Mouse (Mus musculus) retina, embryonic 14.5 days (tissue): ENCODE measurements around the gene Gm44805.

Experiments used
- DNase-seq: peaks from one replicate; pipeline ENCODE4 v3.0.0-alpha.2; 2015; ENCODE audit warnings: low spot score

The Gm44805 gene

DNA sequence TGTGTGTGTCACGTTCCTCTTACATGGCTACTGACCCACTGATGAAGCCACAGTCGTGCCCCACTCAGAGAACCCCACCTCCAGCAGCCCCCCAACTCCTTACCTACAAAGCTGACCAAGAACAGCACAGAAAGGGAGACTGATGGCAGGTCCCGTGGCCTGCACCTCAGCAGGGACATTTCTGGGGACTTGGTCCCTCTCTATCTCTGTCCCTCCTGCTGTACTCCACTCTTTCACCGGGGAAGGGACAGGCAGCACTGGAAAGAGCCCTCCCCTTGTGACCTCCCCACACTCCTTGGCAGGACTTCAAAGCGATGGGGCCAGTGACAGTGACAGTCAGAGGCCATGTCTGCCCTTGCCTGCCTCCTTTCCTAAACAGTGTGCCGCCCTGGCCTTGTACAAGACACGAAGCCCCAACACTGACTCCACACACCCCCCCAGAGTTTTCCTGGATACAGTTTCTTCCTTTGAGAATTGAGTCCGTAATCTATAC lies at the start of gene Gm44805, which contains the start of gene Apoc4:
Gm44805 (minus strand) TSS at position 222 of the 493 bp plus-strand sequence.
Apoc4 (minus strand) TSS at position 278 of the 493 bp plus-strand sequence.
- DNase-seq = no peak

GRCm38 (mm10) chr7:19726541-19726940 lies 45.3 kb upstream of the Gm44805 start:
- no peak for DNase-seq

DNA sequence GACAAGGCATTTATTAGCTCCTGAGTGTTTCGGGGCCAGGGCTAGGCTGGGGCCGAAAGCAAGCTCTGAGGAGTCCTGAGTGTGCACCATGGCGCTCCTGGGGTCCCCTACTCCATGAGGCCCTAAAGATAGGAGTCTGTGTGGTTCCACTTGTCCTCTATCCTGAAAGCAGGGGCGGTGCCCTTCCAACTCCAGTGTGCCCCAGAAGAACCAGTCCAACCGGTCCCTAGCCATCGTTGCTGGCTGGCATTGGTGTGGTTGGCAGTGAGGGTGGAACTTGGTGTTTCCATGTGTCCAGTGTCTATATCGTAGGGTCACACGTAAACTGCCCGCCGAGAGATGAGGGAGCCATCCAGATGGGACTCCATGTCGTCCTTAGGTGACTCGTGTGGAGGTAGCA lies 42.9 kb upstream of the Gm44805 start:
- no peak for DNase-seq

DNA sequence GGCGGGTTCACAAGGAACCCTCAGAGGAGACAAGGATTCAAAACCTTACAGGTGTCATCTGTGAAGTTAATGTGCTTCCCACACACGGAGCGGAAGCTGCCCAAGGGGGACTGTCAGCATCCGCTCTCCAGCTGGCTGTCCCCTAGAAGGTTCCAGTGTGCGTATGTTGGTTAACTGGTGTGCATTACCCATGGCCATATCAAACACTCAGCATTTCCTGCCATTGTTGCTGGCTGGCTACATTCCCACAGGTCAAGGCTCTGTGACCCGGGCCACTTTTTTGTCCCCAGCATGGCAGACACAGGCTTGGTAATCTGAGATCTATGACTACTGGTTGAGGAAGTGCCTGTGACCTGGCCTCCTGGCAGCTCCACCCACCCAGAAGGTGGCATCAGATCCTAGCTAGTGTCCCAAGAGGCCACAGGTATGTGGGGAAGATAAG lies 41.6 kb upstream of the Gm44805 start:
- no peak for DNase-seq

DNA sequence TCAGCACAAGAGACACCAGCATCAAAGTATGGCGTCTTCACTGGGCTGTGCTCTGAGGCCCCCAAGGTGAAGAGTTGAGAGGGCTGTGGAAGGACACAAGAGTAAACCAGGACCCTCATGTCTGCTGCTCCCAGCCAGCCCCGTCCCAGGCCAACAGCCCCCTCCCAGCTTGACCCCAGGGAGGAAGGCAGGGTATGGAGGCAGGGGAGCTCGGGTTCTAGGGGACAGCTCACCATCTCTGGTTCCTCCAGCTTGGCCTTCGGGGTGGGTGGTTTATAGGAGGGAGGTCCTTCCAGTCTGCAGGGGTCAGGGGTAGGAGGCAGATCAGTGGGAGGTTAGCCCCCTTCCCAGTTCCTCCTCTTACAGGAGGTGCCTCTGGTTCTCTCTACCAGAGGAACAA lies 38.0 kb upstream of the Gm44805 start:
- no peak for DNase-seq

DNA sequence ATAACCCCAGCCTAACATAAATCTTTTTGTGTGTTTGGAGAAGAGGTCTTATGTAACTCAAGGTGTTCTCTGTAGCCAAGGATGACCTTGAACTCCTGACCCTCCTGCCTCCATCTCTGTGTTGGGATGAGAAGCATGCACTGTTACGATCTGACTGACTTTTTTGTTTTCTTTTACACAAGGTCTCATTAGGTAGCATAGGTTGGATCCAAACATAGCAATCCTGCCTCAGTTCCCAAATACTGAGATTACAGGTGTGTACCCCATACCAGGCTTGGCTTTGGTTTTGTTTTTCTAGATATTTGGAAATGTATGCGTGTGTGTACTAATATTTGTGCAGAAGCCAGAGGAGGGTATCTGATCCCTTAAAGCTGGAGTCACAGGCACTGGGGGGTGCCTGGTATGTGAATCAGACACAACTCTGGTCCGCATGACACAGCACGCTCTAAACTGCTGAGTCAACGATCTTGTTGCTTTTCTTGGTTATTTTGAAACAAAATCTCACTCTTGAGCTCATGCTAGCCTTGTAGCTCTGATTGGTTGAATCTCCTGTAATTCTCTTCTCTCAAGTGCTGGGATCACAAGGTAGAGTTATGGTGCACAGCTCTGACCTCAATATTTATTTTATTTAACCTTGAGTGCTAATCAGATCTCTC lies 37.2 kb upstream of the Gm44805 start:
- DNase-seq = no peak

GRCm38 (mm10) chr7:19717346-19717745 lies 36.1 kb upstream of the Gm44805 start:
- DNase-seq = no peak

DNA sequence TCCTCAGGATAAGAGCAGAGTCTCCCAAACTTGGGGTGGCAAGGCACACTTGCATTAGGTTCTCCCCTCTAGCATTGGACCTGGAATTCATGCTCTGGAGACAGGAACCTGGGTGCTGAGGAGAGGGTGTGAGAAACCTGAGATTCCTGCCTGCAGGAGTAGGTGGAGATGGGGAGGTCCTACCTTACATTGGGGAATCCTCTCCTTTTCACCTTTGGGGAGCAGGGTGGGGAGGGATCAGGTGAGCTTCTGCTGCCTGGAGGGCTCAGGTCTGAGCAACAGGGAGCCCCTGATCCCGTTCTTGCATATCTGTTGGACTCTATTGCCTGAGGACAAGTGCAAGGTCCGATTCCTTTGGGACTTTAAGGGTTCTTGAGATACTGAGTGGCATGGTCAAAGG lies 35.6 kb upstream of the Gm44805 start:
- DNase-seq = no peak

DNA sequence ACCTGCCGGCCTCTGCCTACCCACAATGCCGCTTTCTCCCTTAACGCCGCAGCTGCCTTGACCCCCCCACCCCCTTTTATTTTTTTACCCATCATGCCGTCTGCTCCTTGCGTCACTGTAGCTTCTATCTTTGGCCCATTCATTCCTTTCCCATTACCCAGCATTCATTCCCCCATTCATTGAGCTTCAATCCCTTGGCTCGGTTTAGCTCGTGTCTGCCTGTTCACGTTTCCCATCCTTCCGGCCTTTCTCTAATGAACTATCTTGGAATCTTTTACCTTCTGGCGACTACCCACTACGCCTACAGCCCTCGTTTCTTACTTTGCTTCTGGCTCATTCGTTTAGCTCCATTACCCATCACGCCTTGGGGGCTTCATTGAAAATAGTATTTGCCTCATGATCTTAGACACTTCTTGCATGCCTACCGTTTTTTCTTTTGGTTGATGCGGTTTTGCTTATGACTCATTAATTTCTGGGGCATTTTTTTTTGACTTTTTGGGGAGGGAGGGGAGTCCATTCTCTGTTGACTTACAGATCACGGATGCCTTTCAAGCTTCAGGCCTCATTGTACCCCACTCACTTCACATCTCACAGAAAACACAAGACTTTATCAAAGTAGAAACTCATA lies 34.9 kb upstream of the Gm44805 start:
- DNase-seq = no peak

GRCm38 (mm10) chr7:19715239-19716054 lies 34.2 kb upstream of the Gm44805 start, which contains the start of gene Tomm40:
TSS of gene Tomm40 (minus strand) at chr7:19715438.
- peak; percentile 100 for DNase-seq

GRCm38 (mm10) chr7:19714836-19715235 lies 33.6 kb upstream of the Gm44805 start:
- DNase-seq = no peak

GRCm38 (mm10) chr7:19713598-19713997 lies 32.4 kb upstream of the Gm44805 start:
- DNase-seq = no peak

GRCm38 (mm10) chr7:19713196-19713595 lies 32.0 kb upstream of the Gm44805 start:
- peak; percentile 59 for DNase-seq

- peak; percentile 58 for DNase-seq
Measured at GRCm38 (mm10) chr7:19712414-19712813, 31.2 kb upstream of the Gm44805 start.

DNA sequence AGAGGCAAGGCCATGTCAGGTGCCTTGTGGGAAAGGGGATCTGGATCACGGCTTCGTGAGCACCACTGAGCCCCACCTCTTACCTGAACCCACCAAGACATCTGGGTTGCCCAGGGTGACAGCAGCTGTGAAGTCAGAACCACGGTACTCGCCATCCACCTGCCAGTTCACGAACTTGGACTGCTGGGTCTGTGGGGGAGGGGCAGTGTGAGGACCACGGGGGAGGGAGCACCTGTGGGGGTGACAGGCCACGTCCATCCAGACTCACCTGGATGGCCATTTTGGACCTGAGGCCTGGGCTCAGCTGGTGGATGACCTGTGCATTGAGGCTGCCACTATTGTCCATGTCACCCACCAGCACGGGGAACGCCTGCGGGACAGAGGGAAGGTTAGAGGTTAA lies 29.4 kb upstream of the Gm44805 start:
- DNase-seq = no peak

GRCm38 (mm10) chr7:19705271-19705670 lies 24.0 kb upstream of the Gm44805 start:
- DNase-seq = no peak

DNA sequence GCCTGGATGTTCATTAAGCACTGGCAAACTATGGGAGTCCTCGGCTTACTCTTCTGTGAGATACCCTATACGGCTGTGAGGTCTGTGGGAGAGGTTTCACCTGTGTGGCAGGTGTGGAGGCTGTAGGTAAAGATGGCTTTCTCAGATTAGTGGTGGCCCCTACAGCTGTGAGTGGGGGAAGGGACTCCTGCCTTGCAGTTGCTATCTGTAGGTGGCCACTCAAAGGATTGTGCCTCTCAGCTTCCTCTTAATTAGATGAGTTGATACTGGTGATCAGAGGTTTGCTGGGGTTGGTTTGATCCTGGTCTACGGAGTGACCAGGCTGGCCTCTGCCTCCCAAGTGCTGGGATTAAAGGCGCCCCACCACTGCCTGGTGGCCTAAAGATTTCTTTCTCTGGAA lies 23.3 kb upstream of the Gm44805 start:
- DNase-seq = no peak

DNA sequence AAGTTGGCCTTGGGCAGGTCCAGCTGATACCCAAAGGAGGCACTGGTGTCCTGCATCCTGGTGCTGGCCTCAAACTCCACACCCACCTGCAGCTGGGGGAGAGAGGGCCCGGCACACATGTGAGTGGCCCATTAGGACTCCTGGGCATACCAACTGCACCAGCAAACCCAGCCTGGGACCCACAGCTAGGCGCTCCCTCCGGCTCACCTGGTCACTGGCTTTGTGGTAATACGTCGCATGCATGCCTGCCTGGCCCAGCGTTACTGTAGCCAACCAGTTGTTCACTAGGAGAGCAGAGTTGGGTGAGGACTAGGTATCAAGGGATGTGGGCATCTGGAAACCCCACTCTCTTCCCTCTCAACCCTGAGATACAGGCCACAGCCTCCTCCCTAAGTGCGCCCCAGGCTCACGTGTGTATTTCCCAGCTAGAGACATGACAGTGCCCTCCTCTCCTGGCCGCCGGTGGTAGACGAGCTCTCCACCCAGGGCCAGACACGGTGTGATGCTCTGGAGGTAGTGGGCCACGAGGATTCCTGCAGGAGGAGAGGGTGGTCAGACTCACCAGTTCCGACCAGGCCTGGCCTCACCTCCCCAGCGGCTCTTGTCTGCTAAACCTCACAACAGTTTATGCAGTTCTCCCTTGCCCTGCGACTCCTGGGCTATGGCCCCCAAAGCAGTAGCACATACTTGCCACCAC lies 21.8 kb upstream of the Gm44805 start:
- no peak for DNase-seq

DNA sequence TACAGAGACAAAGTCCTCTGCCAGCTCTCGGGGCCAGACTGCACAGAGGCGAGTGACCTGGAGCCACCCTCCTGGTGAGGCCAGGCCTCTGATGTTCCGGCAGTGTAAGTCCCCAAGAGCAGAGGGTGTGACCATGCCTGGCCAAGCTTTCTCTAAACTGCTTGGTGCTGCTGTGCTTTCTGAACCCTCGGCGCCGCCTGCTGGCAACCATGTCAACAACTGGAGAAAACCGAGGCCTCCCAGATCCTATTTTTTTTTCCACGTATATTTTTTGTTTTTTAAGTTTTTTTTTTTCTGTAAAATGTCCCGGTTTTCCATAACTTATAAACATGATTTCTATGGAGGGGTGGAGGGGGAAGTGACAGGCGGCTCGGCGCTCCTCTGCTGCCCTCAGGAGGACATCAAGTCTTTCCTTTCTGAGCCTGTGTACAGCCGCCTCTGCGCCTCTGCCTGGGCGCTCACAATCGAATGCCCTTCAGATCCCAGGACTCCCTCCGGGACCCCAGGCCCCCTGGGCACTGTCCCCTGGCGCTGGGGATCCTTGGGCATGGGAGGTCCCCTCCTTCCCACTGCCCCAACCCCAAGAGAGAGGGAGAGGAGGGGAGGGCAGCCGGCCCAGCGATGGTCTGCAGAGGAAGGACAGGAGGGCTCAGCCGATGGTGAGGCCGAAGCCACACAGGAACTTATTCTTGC lies 20.0 kb upstream of the Gm44805 start:
- peak; percentile 81 for DNase-seq

- DNase-seq = no peak
Measured at GRCm38 (mm10) chr7:19700299-19701068, 19.3 kb upstream of the Gm44805 start.

DNA sequence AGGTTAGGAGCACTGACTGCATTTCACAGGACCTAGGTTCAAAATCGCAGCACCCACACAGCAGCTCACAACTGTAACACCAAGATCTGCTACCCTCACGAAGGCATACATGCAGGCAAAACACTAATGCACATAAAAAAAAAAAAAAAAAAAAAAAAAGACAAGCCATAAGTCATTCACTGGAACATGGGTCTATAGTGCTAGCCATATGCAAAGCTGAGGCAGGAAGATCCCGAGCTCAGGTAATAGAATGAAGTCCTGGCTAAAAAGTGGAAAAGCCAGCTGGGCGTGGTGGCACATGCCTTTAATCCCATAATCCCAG lies 18.6 kb upstream of the Gm44805 start:
- DNase-seq = no peak
